Mouse (Mus musculus) midbrain, embryonic 16.5 days (tissue): ENCODE data around the gene Abcc12. TPM values are rescaled to one million over a fixed set of nuclear protein-coding genes. Genes with fewer than 3 reads are reported as not detected.

Experiments
- ATAC-seq: fragments of 200-750 bp; cut with Nextera tagmentation; 2 replicates; pipeline ENCODE4 v1.8.0; 2017; ENCODE audit warnings: moderate TSS enrichment
- H3K27ac ChIP-seq: fragments of 300-500 bp; sonication (generic); 2 replicates; pipeline ENCODE4 v1.5.1; 2014; ENCODE audit warnings: mild to moderate bottlenecking, low read length, mixed read lengths
- H3K27me3 ChIP-seq: fragments of 300-500 bp; sonication (generic); 2 replicates; pipeline ENCODE4 v1.6.1; 2014; ENCODE audit warnings: low read depth, low read length, mixed read lengths; ENCODE audit not compliant: control insufficient read depth, insufficient read depth
- H3K36me3 ChIP-seq: fragments of 300-500 bp; sonication (generic); 2 replicates; pipeline ENCODE4 v1.6.1; 2014; ENCODE audit warnings: mild to moderate bottlenecking, low read length, moderate library complexity, mixed read lengths; ENCODE audit not compliant: control insufficient read depth, insufficient read depth
- H3K4me1 ChIP-seq: fragments of 300-500 bp; sonication (generic); 2 replicates; pipeline ENCODE4 v1.6.1; 2014; ENCODE audit warnings: mild to moderate bottlenecking, low read length, mixed read lengths; ENCODE audit not compliant: control insufficient read depth, insufficient read depth
- H3K4me2 ChIP-seq: fragments of 300-500 bp; sonication (generic); 2 replicates; pipeline ENCODE4 v1.6.1; 2014; ENCODE audit warnings: mild to moderate bottlenecking, low read length, mixed read lengths
- H3K4me3 ChIP-seq: fragments of 300-500 bp; sonication (generic); 2 replicates; pipeline ENCODE4 v1.5.1; 2014; ENCODE audit warnings: low read depth, mild to moderate bottlenecking, low read length, moderate library complexity, mixed read lengths
- H3K9ac ChIP-seq: fragments of 300-500 bp; sonication (generic); 2 replicates; pipeline ENCODE4 v1.6.1; 2014; ENCODE audit warnings: low read depth, low read length, mixed read lengths
- H3K9me3 ChIP-seq: fragments of 300-500 bp; sonication (generic); replicated peaks from 2 replicates; pipeline ENCODE4 v1.6.1; 2014; ENCODE audit warnings: mild to moderate bottlenecking, low read length, mixed read lengths; ENCODE audit not compliant: control insufficient read depth, poor library complexity, severe bottlenecking
- WGBS: fragments of 180-500 bp; shearing (Covaris S2); extraction: QIAGEN DNeasy Blood & Tissue Kit; methylation state at CpG from one replicate; pipeline ENCODE4 v1.1.7; 2014; 5-methylcytosine and 5-hydroxymethylcytosine counted together
- polyA plus RNA-seq: library from polyadenylated mRNA; unstranded; fragments of >200 nt; fragmentation: Nextera tagmentation; extraction: Ambion mirVana; gene quantifications from 2 replicates; pipeline ENCODE4 v1.2.1, GENCODE M21; 2015

The Abcc12 gene
- polyA plus RNA-seq, 1 experiment from 2014 or later = 0.33 TPM

DNA sequence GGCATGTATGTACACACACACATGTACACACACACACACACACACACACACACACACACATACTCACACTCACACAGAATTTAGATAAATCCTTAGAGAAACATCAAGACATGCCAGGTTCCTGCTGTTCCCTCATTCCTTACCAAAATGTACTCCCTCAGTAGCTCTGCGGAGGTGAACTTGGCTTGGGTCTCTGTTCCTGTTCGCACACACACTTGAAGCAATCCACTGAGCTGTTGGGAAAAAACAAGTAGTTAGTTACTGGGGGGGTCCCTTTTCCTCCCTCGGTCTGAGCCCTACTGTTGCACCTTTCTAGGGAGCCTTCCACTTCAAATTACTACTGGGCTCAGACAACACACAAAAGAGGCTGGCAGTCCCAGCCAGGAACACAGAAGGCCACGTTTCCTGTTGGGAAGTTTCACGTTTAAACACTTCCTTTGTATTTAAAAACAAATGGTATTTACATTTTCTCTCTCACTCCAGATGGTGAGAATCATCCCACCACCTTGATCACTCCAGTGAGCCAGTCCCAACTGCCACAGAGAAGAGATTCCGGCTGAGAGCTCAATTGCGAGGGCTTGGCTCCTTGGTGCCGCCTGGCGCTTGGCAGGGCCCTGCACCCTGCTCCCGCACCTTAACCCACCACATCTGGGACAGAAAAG, 68.2 kb downstream of the Abcc12 start:
- no peaks in the 10 kb centered on the region; the same call in 1 of the 2 replicates for H3K9me3 ChIP-seq
- H3K27me3 ChIP-seq = no peaks in the 10 kb centered on the region
- H3K4me2 ChIP-seq = no peak overlapping the region
- no peaks in the 10 kb centered on the region for H3K4me1 ChIP-seq
- ATAC-seq = no peak
- H3K27ac ChIP-seq = no peak overlapping the region
- no peak overlapping the region for H3K4me3 ChIP-seq
- H3K9ac ChIP-seq = no peak overlapping the region
- 75% methylated on average over 10 of the region's 10 CpGs for WGBS
- no peaks in the 10 kb centered on the region for H3K36me3 ChIP-seq

- 91% methylated on average over 7 of the region's 7 CpGs for WGBS
- ATAC-seq = no peak
- Histone ChIP-seq H3K4me3 (no peak overlapping the region), H3K27me3 (no peaks in the 10 kb centered on the region), H3K4me1 (no peaks in the 10 kb centered on the region), H3K4me2 (no peak overlapping the region), H3K9ac (no peak overlapping the region), H3K27ac (no peak overlapping the region), H3K36me3 (no peaks in the 10 kb centered on the region), H3K9me3 (no peaks in the 10 kb centered on the region; the same call in 1 of the 2 replicates)
Measured at GRCm38 (mm10) chr8:86501341-86501740, 79.1 kb downstream of the Abcc12 start.

GRCm38 (mm10) chr8:86495056-86495455, 85.4 kb downstream of the Abcc12 start:
- WGBS = 80% methylated on average over 4 of the region's 4 CpGs
- no peak for ATAC-seq
- H3K36me3 ChIP-seq = no peaks in the 10 kb centered on the region
- no peaks in the 10 kb centered on the region for H3K4me1 ChIP-seq
- no peak overlapping the region for H3K4me3 ChIP-seq
- H3K9ac ChIP-seq = no peak overlapping the region
- no peaks in the 10 kb centered on the region for H3K27me3 ChIP-seq
- no peak overlapping the region for H3K4me2 ChIP-seq
- no peaks in the 10 kb centered on the region for H3K9me3 ChIP-seq
- H3K27ac ChIP-seq = no peak overlapping the region

DNA sequence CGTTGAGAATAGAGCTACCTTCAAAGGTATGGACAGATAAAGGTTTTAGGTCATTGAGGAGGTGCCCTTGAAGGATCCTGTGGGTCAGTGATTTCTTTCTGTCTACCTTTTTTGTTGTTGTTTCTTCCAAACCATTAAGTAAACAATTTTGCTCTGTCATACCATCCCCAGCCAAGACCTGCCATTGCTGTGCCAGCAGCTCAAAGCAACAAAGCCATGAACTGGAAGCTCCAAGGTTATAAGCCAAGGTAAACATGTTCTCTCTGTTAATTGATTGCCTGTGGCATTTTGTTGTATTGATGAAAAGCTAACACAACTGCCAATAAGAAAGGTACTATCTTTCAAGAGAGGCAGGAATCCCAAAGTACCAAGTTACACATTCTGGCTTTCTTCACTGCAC, 86.6 kb downstream of the Abcc12 start:
- Histone ChIP-seq H3K4me2 (no peak overlapping the region), H3K9me3 (no peaks in the 10 kb centered on the region), H3K4me3 (no peak overlapping the region), H3K9ac (no peak overlapping the region), H3K36me3 (no peaks in the 10 kb centered on the region), H3K27me3 (no peaks in the 10 kb centered on the region), H3K27ac (no peak overlapping the region), H3K4me1 (no peaks in the 10 kb centered on the region)
- WGBS = 38% methylated on average over 1 of the region's 1 CpGs
- no peak for ATAC-seq

GRCm38 (mm10) chr8:86485411-86485810, 95.1 kb downstream of the Abcc12 start:
- WGBS = 90% methylated on average over 6 of the region's 6 CpGs

DNA sequence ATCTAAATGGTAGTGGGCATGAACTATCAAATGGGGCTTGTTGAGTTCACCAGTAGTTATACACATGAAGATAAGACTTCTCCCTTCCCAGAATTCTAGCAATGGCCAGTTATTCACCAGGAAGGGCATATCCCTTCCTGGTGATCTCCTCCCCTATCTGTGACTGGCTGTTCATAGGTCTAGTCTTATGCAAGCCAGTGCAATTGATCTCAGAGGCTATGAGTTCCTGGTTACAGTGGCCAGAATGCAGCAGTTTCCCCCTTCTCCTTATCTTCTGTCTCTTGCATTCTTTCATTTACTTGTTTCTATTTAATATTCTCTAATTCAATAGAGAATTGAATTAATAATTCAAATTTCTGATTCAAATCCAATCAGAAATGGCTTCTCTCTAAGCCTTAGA, 96.2 kb downstream of the Abcc12 start:
- Histone ChIP-seq H3K9ac (no peak overlapping the region), H3K36me3 (no peaks in the 10 kb centered on the region), H3K4me2 (no peak overlapping the region), H3K4me3 (no peak overlapping the region), H3K4me1 (no peaks in the 10 kb centered on the region), H3K9me3 (no peaks in the 10 kb centered on the region), H3K27me3 (no peaks in the 10 kb centered on the region), H3K27ac (no peak overlapping the region)
- no peak for ATAC-seq

More at GRCm38 (mm10) chr8:86485411-86485810, 95.1 kb downstream of the Abcc12 start:
- Histone ChIP-seq H3K4me3 (no peak overlapping the region), H3K27ac (no peak overlapping the region), H3K27me3 (no peaks in the 10 kb centered on the region), H3K36me3 (no peaks in the 10 kb centered on the region), H3K4me1 (no peaks in the 10 kb centered on the region), H3K9ac (no peak overlapping the region), H3K4me2 (no peak overlapping the region), H3K9me3 (no peaks in the 10 kb centered on the region)
- no peak for ATAC-seq

GRCm38 (mm10) chr8:86482116-86482515, 98.4 kb downstream of the Abcc12 start:
- Histone ChIP-seq H3K27me3 (no peaks in the 10 kb centered on the region), H3K4me1 (no peaks in the 10 kb centered on the region), H3K9me3 (no peaks in the 10 kb centered on the region), H3K4me2 (no peak overlapping the region), H3K9ac (no peak overlapping the region), H3K36me3 (no peaks in the 10 kb centered on the region), H3K27ac (no peak overlapping the region), H3K4me3 (no peak overlapping the region)
- no peak for ATAC-seq
- WGBS = 89% methylated on average over 1 of the region's 1 CpGs

- WGBS = 44% methylated on average over 9 of the region's 9 CpGs
- no peak overlapping the region for H3K9ac ChIP-seq
- H3K4me1 ChIP-seq = peaks cover 9% of the 10 kb centered on the region
- no peaks in the 10 kb centered on the region for H3K36me3 ChIP-seq
- no peak overlapping the region for H3K4me3 ChIP-seq
- no peak overlapping the region for H3K4me2 ChIP-seq
- H3K9me3 ChIP-seq = no peaks in the 10 kb centered on the region
- peak overlapping the region; percentile 36 for H3K27ac ChIP-seq
- ATAC-seq = peak; percentile 82; the same call in 1 of the 2 replicates
- no peaks in the 10 kb centered on the region for H3K27me3 ChIP-seq
Measured at GRCm38 (mm10) chr8:86475711-86476438, 104.6 kb downstream of the Abcc12 start.

GRCm38 (mm10) chr8:86474461-86474860, 106.0 kb downstream of the Abcc12 start:
- 96% methylated on average over 4 of the region's 4 CpGs for WGBS
- Histone ChIP-seq H3K4me3 (no peak overlapping the region), H3K36me3 (no peaks in the 10 kb centered on the region), H3K4me1 (peaks cover 9% of the 10 kb centered on the region), H3K27ac (no peak overlapping the region), H3K4me2 (no peak overlapping the region), H3K27me3 (no peaks in the 10 kb centered on the region), H3K9ac (no peak overlapping the region), H3K9me3 (no peaks in the 10 kb centered on the region)
- ATAC-seq = no peak
